Mouse (Mus musculus) right cerebral cortex, adult 2 months (tissue): ENCODE data around the gene Csnk1g1.
A peak's percentile ranks its signal among the peaks of the same experiment; 100 is the strongest.

Source experiments
- DNase-seq, 2 experiments: peaks; one replicate each; pipeline ENCODE4 v3.0.0; 2021 to 2022; ENCODE audit warnings: low spot score in 2 of 2

Csnk1g1 gene

GRCm38 (mm10) chr9:65908394-65909300, at the start of gene Csnk1g1, which contains the start of gene Trip4:
Gene Csnk1g1 (plus strand): TSS chr9:65908924.
Gene Trip4 (minus strand): TSS chr9:65908794.
- DNase-seq, result peak; percentile 95 to 96

- no peak for DNase-seq
These were observed 49.1 kb upstream of the Csnk1g1 start for GRCm38 (mm10) chr9:65859656-65860055.

GRCm38 (mm10) chr9:65884564-65885315, 24.0 kb upstream of the Csnk1g1 start:
- DNase-seq, result peak; percentile 87 to 89

GRCm38 (mm10) chr9:65890143-65890628, 18.5 kb upstream of the Csnk1g1 start, which contains the start of gene Pclaf:
Gene Pclaf (plus strand): TSS chr9:65890237.
- DNase-seq, result peak; percentile 56 to 65

GRCm38 (mm10) chr9:65891126-65891525, 17.6 kb upstream of the Csnk1g1 start:
- no peak for DNase-seq

GRCm38 (mm10) chr9:65896977-65897376, 11.7 kb upstream of the Csnk1g1 start:
- DNase-seq, result no peak

- no peak for DNase-seq
These were observed 5.8 kb upstream of the Csnk1g1 start for GRCm38 (mm10) chr9:65902879-65903278.

GRCm38 (mm10) chr9:65903419-65903818, 5.3 kb upstream of the Csnk1g1 start:
- DNase-seq, result no peak

GRCm38 (mm10) chr9:65909301-65909801, 627 bp downstream of the Csnk1g1 start:
- DNase-seq, result peak; percentile 49 to 55

GRCm38 (mm10) chr9:65909837-65910236, 1.1 kb downstream of the Csnk1g1 start:
- no peak for DNase-seq

GRCm38 (mm10) chr9:65913976-65914375, 5.3 kb downstream of the Csnk1g1 start:
- peak; percentile 11 to 26 for DNase-seq

GRCm38 (mm10) chr9:65917015-65917414, 8.3 kb downstream of the Csnk1g1 start:
- DNase-seq, result no peak

GRCm38 (mm10) chr9:65928456-65928855, 19.7 kb downstream of the Csnk1g1 start:
- no peak for DNase-seq

- DNase-seq, result no peak
These were observed 21.1 kb downstream of the Csnk1g1 start for GRCm38 (mm10) chr9:65929826-65930225.

GRCm38 (mm10) chr9:65937566-65937965, 28.8 kb downstream of the Csnk1g1 start:
- DNase-seq, result no peak

- DNase-seq, result no peak
These were observed 42.4 kb downstream of the Csnk1g1 start for GRCm38 (mm10) chr9:65951082-65951587.

GRCm38 (mm10) chr9:65970009-65970408, 61.3 kb downstream of the Csnk1g1 start:
- no peak for DNase-seq

GRCm38 (mm10) chr9:65973206-65973605, 64.5 kb downstream of the Csnk1g1 start:
- DNase-seq, result no peak

GRCm38 (mm10) chr9:65975886-65976285, 67.2 kb downstream of the Csnk1g1 start:
- no peak for DNase-seq

- no peak for DNase-seq
These were observed 74.1 kb downstream of the Csnk1g1 start for GRCm38 (mm10) chr9:65982841-65983240.

- DNase-seq, result no peak
These were observed 78.3 kb downstream of the Csnk1g1 start for GRCm38 (mm10) chr9:65987021-65987420.
